Mouse (Mus musculus) lung, adult 2 months (tissue): ENCODE results near the gene Tlk1.

Experiments used
- CTCF ChIP-seq: fragments of 200-500 bp; IDR thresholded peaks from 2 replicates; pipeline ENCODE4 v1.5.1; 2011; ENCODE audit warnings: mild to moderate bottlenecking, low read length, control low read depth; ENCODE audit not compliant: insufficient read depth
- POLR2A ChIP-seq: fragments of 200-500 bp; IDR thresholded peaks from 2 replicates; pipeline ENCODE4 v1.6.1; 2011; ENCODE audit warnings: low read depth, mild to moderate bottlenecking, control low read depth, low read length, borderline replicate concordance; ENCODE audit errors: extremely low read depth

- TF ChIP-seq CTCF (no peak), POLR2A (no peak)
These were observed 27.3 kb upstream of the Tlk1 start for GRCm38 (mm10) chr2:70852796-70853221.
